Mouse (Mus musculus): Measurements from ENCODE around the gene Uqcc1. TPM values are rescaled to one million over a fixed set of nuclear protein-coding genes. Genes with fewer than 3 reads are reported as not detected.

Uqcc1 gene
- total and polyA plus RNA-seq, 3 experiments, result 35.3 to 55.2 (median 49.8) TPM

GRCm38 (mm10) chr2:155872486-155872885 lies 57.6 kb downstream of the Uqcc1 start:
- Histone ChIP-seq H3K27me3 (replicated peaks) (no peaks in the 10 kb centered on the region), H3K27ac (ENCODE audit: insufficient read depth, low read depth) (no peak overlapping the region), H3K9me3 (replicated peaks; ENCODE audit: low read length) (no peaks in the 10 kb centered on the region), H3K79me2 (replicated peaks; ENCODE audit: control insufficient read depth, extremely low read depth, insufficient read depth, poor library complexity, severe bottlenecking) (no peaks in the 10 kb centered on the region), H3K4me2 (ENCODE audit: insufficient read depth, low read depth, poor library complexity, severe bottlenecking) (no peak overlapping the region), H3K4me3 (replicated peaks in 1 of 3; ENCODE audit: low read depth in 2 of 3, low read length in 2 of 3, poor library complexity in 1 of 3) (no peak overlapping the region), H3K36me3 (replicated peaks in 1 of 2; ENCODE audit: control insufficient read depth in 1 of 2, insufficient read depth in 1 of 2, low read length in 1 of 2) (peaks cover 27 to 93% of the 10 kb centered on the region in 2 experiments), H3K9ac (ENCODE audit: insufficient read depth, low read depth) (no peak overlapping the region), H3K4me1 (ENCODE audit: control insufficient read depth in 1 of 2, insufficient read depth in 2 of 2) (peaks cover 0 to 37% of the 10 kb centered on the region in 2 experiments; a peak in 2 of 4 replicates)
- in situ Hi-C loops (cut with MboI; ENCODE audit: low pct_ligation_motif_present, low pct_unique_long_range_greater_than_20kb, low sequenced_read_pairs), result no loop called here
- no peak for DNase-seq (ENCODE audit: extremely low read depth)
- TF ChIP-seq CHD2 (IDR thresholded peaks at IDR 0.05; ENCODE audit: low read length) (no peak), RAD21 (IDR thresholded peaks at IDR 0.05; ENCODE audit: low read depth, low read length) (no peak), MAZ (IDR thresholded peaks at IDR 0.05; ENCODE audit: low read depth, low read length) (no peak), PAX5 (IDR thresholded peaks at IDR 0.05; ENCODE audit: low read length) (no peak), HCFC1 (IDR thresholded peaks at IDR 0.05; ENCODE audit: low read depth, low read length) (no peak), POLR2A (IDR thresholded peaks at IDR 0.05; ENCODE audit: low read depth, low read length) (no peak), EP300 (IDR thresholded peaks at IDR 0.05; ENCODE audit: low read length) (no peak), USF1 (IDR thresholded peaks at IDR 0.05; ENCODE audit: low read depth, low read length) (no peak), MAX (IDR thresholded peaks at IDR 0.05; ENCODE audit: low read length) (no peak), SMC3 (IDR thresholded peaks at IDR 0.05; ENCODE audit: low read depth, low read length) (no peak), UBTF (IDR thresholded peaks at IDR 0.05; ENCODE audit: low read depth, low read length) (no peak), POLR2AphosphoS2 (IDR thresholded peaks at IDR 0.05; ENCODE audit: low read depth, low read length) (no peak)
- dilution Hi-C loops (cut with MboI; ENCODE audit: extremely low pct_ligation_motif_present, extremely low pct_unique_long_range_greater_than_20kb, low sequenced_read_pairs), result no loop called here

- H3K27me3 ChIP-seq (replicated peaks), result no peaks in the 10 kb centered on the region
- no peak for TF ChIP-seq JUND (conservative IDR thresholded peaks at IDR 0.05; ENCODE audit: low read depth, low read length)
- TF ChIP-seq KAT2A (IDR thresholded peaks at IDR 0.05; ENCODE audit: insufficient replicate concordance, low read length), result no peak
- no peak for TF ChIP-seq MAFK (IDR thresholded peaks at IDR 0.05; ENCODE audit: insufficient replicate concordance, low read length)
- TF ChIP-seq MAX (IDR thresholded peaks at IDR 0.05; ENCODE audit: low read length), result no peak
- TF ChIP-seq SMC3 (IDR thresholded peaks at IDR 0.05; ENCODE audit: low read depth, low read length), result no peak
- no peak for TF ChIP-seq RAD21 (IDR thresholded peaks at IDR 0.05; ENCODE audit: low read depth, low read length)
- TF ChIP-seq MEF2A (IDR thresholded peaks at IDR 0.05; ENCODE audit: borderline replicate concordance, low read depth, low read length), result no peak
- TF ChIP-seq UBTF (IDR thresholded peaks at IDR 0.05; ENCODE audit: low read depth, low read length), result no peak
- no peak for TF ChIP-seq SIN3A (IDR thresholded peaks at IDR 0.05; ENCODE audit: low read length)
- TF ChIP-seq EP300 (IDR thresholded peaks at IDR 0.05; ENCODE audit: low read length), result no peak
- TF ChIP-seq HCFC1 (IDR thresholded peaks at IDR 0.05; ENCODE audit: low read depth, low read length), result no peak
- no peak for TF ChIP-seq CTCF (conservative IDR thresholded peaks at IDR 0.05 in 1 of 2, IDR thresholded peaks at IDR 0.05 in 1 of 2; ENCODE audit: low read depth in 2 of 2, low read length in 2 of 2)
- no peak overlapping the region for H3K27ac ChIP-seq (ENCODE audit: insufficient read depth, low read depth)
- H3K4me1 ChIP-seq (ENCODE audit: control insufficient read depth in 1 of 2, insufficient read depth in 2 of 2), result peaks cover 0 to 45% of the 10 kb centered on the region in 2 experiments; a peak in 2 of 4 replicates
- peaks cover 12 to 88% of the 10 kb centered on the region in 2 experiments for H3K36me3 ChIP-seq (replicated peaks in 1 of 2; ENCODE audit: control insufficient read depth in 1 of 2, insufficient read depth in 1 of 2, low read length in 1 of 2)
- in situ Hi-C loops (cut with MboI; ENCODE audit: low pct_ligation_motif_present, low pct_unique_long_range_greater_than_20kb, low sequenced_read_pairs) (no loop called here), dilution Hi-C loops (cut with MboI; ENCODE audit: extremely low pct_ligation_motif_present, extremely low pct_unique_long_range_greater_than_20kb, low sequenced_read_pairs) (no loop called here)
- H3K9ac ChIP-seq (ENCODE audit: insufficient read depth, low read depth), result no peak overlapping the region
- H3K4me2 ChIP-seq (ENCODE audit: insufficient read depth, low read depth, poor library complexity, severe bottlenecking), result no peak overlapping the region
- no peaks in the 10 kb centered on the region; the same call in 1 of the 2 replicates for H3K79me2 ChIP-seq (replicated peaks; ENCODE audit: control insufficient read depth, extremely low read depth, insufficient read depth, poor library complexity, severe bottlenecking)
- DNase-seq (ENCODE audit: extremely low read depth), result no peak
- no peaks in the 10 kb centered on the region for H3K9me3 ChIP-seq (replicated peaks; ENCODE audit: low read length)
- H3K4me3 ChIP-seq (replicated peaks in 1 of 3; ENCODE audit: low read depth in 2 of 3, low read length in 2 of 3, poor library complexity in 1 of 3), result no peak overlapping the region
These were observed 60.3 kb downstream of the Uqcc1 start for GRCm38 (mm10) chr2:155869772-155870171.

Data from CH12.LX (cell line).